Mouse (Mus musculus) kidney, embryonic 16.5 days (tissue): ENCODE results near the gene Dapk2. TPM values are rescaled to one million over a fixed set of nuclear protein-coding genes. Genes with fewer than 3 reads are reported as not detected.

ENCODE experiments used
- ATAC-seq: fragments of 200-750 bp; cut with Nextera tagmentation; 2 replicates; pipeline ENCODE4 v1.8.0; 2017; ENCODE audit warnings: moderate TSS enrichment; ENCODE audit not compliant: low FRiP score, low TSS enrichment
- H3K27ac ChIP-seq: fragments of 300-500 bp; sonication (generic); 2 replicates; pipeline ENCODE4 v1.5.1; 2014; ENCODE audit warnings: low read length
- H3K27me3 ChIP-seq: fragments of 300-500 bp; sonication (generic); 2 replicates; pipeline ENCODE4 v1.6.1; 2014; ENCODE audit warnings: low read length, control low read depth, mixed read lengths; ENCODE audit not compliant: insufficient read depth
- H3K36me3 ChIP-seq: fragments of 300-500 bp; sonication (generic); 2 replicates; pipeline ENCODE4 v1.6.1; 2014; ENCODE audit warnings: low read length, control low read depth, mixed read lengths; ENCODE audit not compliant: insufficient read depth
- H3K4me1 ChIP-seq: fragments of 300-500 bp; sonication (generic); 2 replicates; pipeline ENCODE4 v1.6.1; 2014; ENCODE audit warnings: low read length, control low read depth, mixed read lengths; ENCODE audit not compliant: insufficient read depth
- H3K4me2 ChIP-seq: fragments of 300-500 bp; sonication (generic); replicated peaks from 2 replicates; pipeline ENCODE4 v1.6.1; 2014; ENCODE audit warnings: low read depth, low read length
- H3K4me3 ChIP-seq: fragments of 300-500 bp; sonication (generic); 2 replicates; pipeline ENCODE4 v1.5.1; 2014; ENCODE audit warnings: mild to moderate bottlenecking, low read length
- H3K9ac ChIP-seq: fragments of 300-500 bp; sonication (generic); replicated peaks from 2 replicates; pipeline ENCODE4 v1.6.1; 2014; ENCODE audit warnings: low read length
- H3K9me3 ChIP-seq: fragments of 300-500 bp; sonication (generic); 2 replicates; pipeline ENCODE4 v1.6.1; 2016; ENCODE audit warnings: low read length, control low read depth
- WGBS: fragments of 180-500 bp; shearing (Covaris S2); extraction: QIAGEN DNeasy Blood & Tissue Kit; methylation state at CpG from one replicate; pipeline ENCODE4 v1.1.7; 2014; 5-methylcytosine and 5-hydroxymethylcytosine counted together
- polyA plus RNA-seq: library from polyadenylated mRNA; unstranded; fragments of >200 nt; fragmentation: Nextera tagmentation; extraction: Ambion mirVana; gene quantifications from 2 replicates; pipeline ENCODE4 v1.2.1, GENCODE M21; 2015

The Dapk2 gene
- polyA plus RNA-seq, 1 experiment from 2014 or later = 4.9 TPM

- Histone ChIP-seq H3K27me3 (no peaks in the 10 kb centered on the region), H3K4me1 (no peaks in the 10 kb centered on the region), H3K9me3 (no peaks in the 10 kb centered on the region), H3K36me3 (no peaks in the 10 kb centered on the region), H3K4me2 (no peak overlapping the region), H3K27ac (no peak overlapping the region), H3K4me3 (no peak overlapping the region), H3K9ac (no peak overlapping the region)
- no peak for ATAC-seq
- WGBS = 92% methylated on average over 2 of the region's 2 CpGs
Observed at GRCm38 (mm10) chr9:66293319-66293718, 135.3 kb downstream of the Dapk2 start.

DNA sequence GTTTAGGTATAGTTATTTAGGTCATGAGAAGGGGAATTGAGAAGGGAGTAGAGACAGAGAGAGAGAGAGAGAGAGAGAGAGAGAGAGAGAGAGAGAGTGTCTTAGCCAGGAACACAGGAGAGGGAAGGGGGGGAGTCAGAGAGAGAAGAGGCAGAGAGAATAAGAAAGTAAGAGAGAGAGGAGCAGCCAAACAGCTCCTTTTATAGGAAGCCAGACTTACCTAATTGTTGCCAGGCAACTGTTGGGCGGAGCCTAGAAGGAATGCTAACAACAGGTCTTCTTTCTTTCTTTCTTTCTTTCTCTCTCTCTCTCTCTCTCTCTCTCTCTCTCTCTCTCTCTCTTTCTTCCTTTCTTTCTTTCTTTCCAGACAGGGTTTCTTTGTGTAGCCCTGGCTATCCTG, 136.2 kb downstream of the Dapk2 start:
- WGBS = 84% methylated on average over 1 of the region's 1 CpGs
- Histone ChIP-seq H3K4me3 (no peak overlapping the region), H3K4me2 (no peak overlapping the region), H3K27ac (no peak overlapping the region), H3K36me3 (no peaks in the 10 kb centered on the region), H3K27me3 (no peaks in the 10 kb centered on the region), H3K4me1 (no peaks in the 10 kb centered on the region), H3K9ac (no peak overlapping the region), H3K9me3 (0 out of 2 replicates have a peak, but pooled peaks cover 3% of the 10 kb centered on the region)
- no peak for ATAC-seq

- H3K4me1 ChIP-seq = no peaks in the 10 kb centered on the region
- 0 out of 2 replicates have a peak, but pooled peaks cover 3% of the 10 kb centered on the region for H3K9me3 ChIP-seq
- H3K36me3 ChIP-seq = no peaks in the 10 kb centered on the region
- no peak overlapping the region for H3K4me2 ChIP-seq
- no peak overlapping the region for H3K9ac ChIP-seq
- no peak overlapping the region for H3K27ac ChIP-seq
- ATAC-seq = no peak
- 10% methylated on average over 3 of the region's 3 CpGs for WGBS
- H3K27me3 ChIP-seq = no peaks in the 10 kb centered on the region
- no peak overlapping the region for H3K4me3 ChIP-seq
Observed at GRCm38 (mm10) chr9:66294980-66295410, 137.0 kb downstream of the Dapk2 start.

DNA sequence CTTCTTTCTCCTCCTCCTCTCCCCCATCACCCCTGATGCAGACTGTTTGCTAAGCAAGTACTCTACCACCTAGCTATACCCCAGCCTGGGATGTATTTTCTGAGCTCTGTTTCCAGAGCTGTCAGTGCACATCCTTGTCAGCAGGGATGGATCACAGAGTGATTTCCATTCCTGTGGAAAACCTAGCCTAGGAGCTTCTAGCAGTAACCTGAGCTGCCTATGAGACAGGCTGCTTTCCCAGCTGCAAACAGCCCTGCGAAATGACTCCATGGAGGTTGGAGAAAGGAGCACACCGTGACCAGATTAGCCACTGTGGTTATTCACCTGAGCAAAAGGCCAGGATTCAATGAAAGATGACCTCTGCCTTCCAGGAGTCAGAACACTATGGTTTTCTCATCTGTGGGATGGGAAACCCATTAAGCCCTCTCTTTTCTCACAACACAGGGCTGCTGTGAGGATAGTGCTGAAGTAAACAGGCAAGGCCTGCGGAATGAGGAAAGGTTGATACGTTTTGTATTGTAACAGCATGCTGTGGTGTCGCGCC, 137.6 kb downstream of the Dapk2 start:
- Histone ChIP-seq H3K4me1 (no peaks in the 10 kb centered on the region), H3K9ac (no peak overlapping the region), H3K4me2 (no peak overlapping the region), H3K9me3 (0 out of 2 replicates have a peak, but pooled peaks cover 3% of the 10 kb centered on the region), H3K36me3 (no peaks in the 10 kb centered on the region), H3K27ac (no peak overlapping the region), H3K4me3 (no peak overlapping the region), H3K27me3 (no peaks in the 10 kb centered on the region)
- WGBS = 62% methylated on average over 6 of the region's 6 CpGs
- ATAC-seq = no peak

DNA sequence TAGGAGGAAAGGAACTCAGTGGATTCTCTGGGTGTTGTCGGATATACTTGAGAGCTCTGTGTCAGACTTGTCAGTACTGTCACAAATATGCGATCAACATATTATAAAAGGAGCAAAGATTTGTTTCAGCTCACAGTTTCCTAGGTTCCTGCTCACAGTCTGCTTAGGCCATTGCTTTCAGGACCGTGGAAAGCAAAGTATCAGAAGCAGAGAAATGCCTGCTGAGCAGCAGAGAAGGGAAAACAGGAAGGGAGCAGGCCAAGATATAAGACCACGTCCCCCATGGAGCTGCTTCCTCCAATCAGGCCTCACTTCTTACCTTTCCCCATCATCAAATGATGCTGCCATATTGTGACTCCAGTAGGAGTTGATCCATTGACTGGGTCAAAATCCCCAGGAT, 140.8 kb downstream of the Dapk2 start:
- no peak overlapping the region for H3K4me3 ChIP-seq
- no peak for ATAC-seq
- no peaks in the 10 kb centered on the region for H3K36me3 ChIP-seq
- H3K27me3 ChIP-seq = no peaks in the 10 kb centered on the region
- H3K27ac ChIP-seq = no peak overlapping the region
- 90% methylated on average over 4 of the region's 4 CpGs for WGBS
- H3K9ac ChIP-seq = no peak overlapping the region
- no peaks in the 10 kb centered on the region for H3K4me1 ChIP-seq
- no peak overlapping the region for H3K4me2 ChIP-seq
- H3K9me3 ChIP-seq = peaks cover 3% of the 10 kb centered on the region; the same call in 1 of the 2 replicates

- peaks cover 3% of the 10 kb centered on the region; the same call in 1 of the 2 replicates for H3K9me3 ChIP-seq
- no peak overlapping the region for H3K9ac ChIP-seq
- H3K27me3 ChIP-seq = no peaks in the 10 kb centered on the region
- ATAC-seq = no peak
- no peak overlapping the region for H3K27ac ChIP-seq
- no peaks in the 10 kb centered on the region for H3K4me1 ChIP-seq
- H3K4me2 ChIP-seq = no peak overlapping the region
- WGBS = 84% methylated on average over 2 of the region's 2 CpGs
- H3K36me3 ChIP-seq = no peaks in the 10 kb centered on the region
- no peak overlapping the region for H3K4me3 ChIP-seq
Observed at GRCm38 (mm10) chr9:66300448-66301027, 142.5 kb downstream of the Dapk2 start.

- 83% methylated on average over 3 of the region's 3 CpGs for WGBS
- H3K27me3 ChIP-seq = no peaks in the 10 kb centered on the region
- H3K9ac ChIP-seq = no peak overlapping the region
- no peak overlapping the region for H3K4me3 ChIP-seq
- no peak for ATAC-seq
- H3K9me3 ChIP-seq = no peaks in the 10 kb centered on the region; the same call in 1 of the 2 replicates
- H3K27ac ChIP-seq = no peak overlapping the region
- H3K36me3 ChIP-seq = no peaks in the 10 kb centered on the region
- H3K4me1 ChIP-seq = no peaks in the 10 kb centered on the region
- H3K4me2 ChIP-seq = peak overlapping the region; percentile 39; the same call in 1 of the 2 replicates
Observed at GRCm38 (mm10) chr9:66304320-66305090, 146.5 kb downstream of the Dapk2 start.

GRCm38 (mm10) chr9:66305121-66306112, 147.4 kb downstream of the Dapk2 start:
- Histone ChIP-seq H3K27me3 (no peaks in the 10 kb centered on the region), H3K9ac (no peak overlapping the region), H3K9me3 (no peaks in the 10 kb centered on the region; the same call in 1 of the 2 replicates), H3K4me3 (peak overlapping the region; percentile 31), H3K4me2 (peak overlapping the region; percentile 39), H3K4me1 (no peaks in the 10 kb centered on the region), H3K36me3 (no peaks in the 10 kb centered on the region), H3K27ac (no peak overlapping the region)
- 46% methylated on average over 25 of the region's 25 CpGs for WGBS
- no peak for ATAC-seq

GRCm38 (mm10) chr9:66306414-66306813, 148.4 kb downstream of the Dapk2 start:
- ATAC-seq = no peak
- no peak overlapping the region for H3K27ac ChIP-seq

More at GRCm38 (mm10) chr9:66306414-66306813, 148.4 kb downstream of the Dapk2 start:
- H3K9me3 ChIP-seq = no peaks in the 10 kb centered on the region; the same call in 1 of the 2 replicates
- WGBS = 78% methylated on average over 3 of the region's 3 CpGs
- H3K27me3 ChIP-seq = no peaks in the 10 kb centered on the region
- no peaks in the 10 kb centered on the region for H3K36me3 ChIP-seq
- no peak overlapping the region for H3K9ac ChIP-seq
- no peak overlapping the region for H3K4me3 ChIP-seq
- H3K4me1 ChIP-seq = no peaks in the 10 kb centered on the region
- no peak overlapping the region for H3K4me2 ChIP-seq
